Mouse (Mus musculus): Measurements from ENCODE around the gene Aup1.

Aup1 gene

GRCm38 (mm10) chr6:83054074-83054851 lies at the start of gene Aup1:
Gene Aup1 (plus strand): TSS chr6:83054521.
- peak; percentile 99 for DNase-seq (ENCODE audit: extremely low spot score)

GRCm38 (mm10) chr6:83004872-83005271 lies 49.4 kb upstream of the Aup1 start:
- no peak for DNase-seq (ENCODE audit: extremely low spot score)

- no peak for DNase-seq (ENCODE audit: extremely low spot score)
Measured at GRCm38 (mm10) chr6:83005444-83006011, 48.8 kb upstream of the Aup1 start.

DNA sequence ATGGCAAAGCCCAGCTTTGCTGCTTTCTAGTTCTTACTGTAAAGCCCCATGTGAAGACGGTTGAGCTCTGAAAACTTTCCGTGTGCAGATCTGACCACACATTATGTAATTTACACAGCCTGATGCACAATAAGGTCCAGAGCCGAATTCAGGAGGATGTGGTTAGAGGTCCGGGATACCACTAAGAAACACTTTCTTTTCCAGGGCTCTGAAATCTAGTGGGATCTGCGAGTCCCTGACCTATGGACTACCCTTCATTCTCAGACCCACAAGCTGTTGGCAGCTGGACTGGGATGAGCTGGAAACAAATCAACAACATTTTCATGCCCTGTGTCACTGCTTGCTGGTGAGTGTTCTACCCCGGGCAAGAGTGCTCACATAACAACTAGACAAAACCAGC lies 48.2 kb upstream of the Aup1 start:
- DNase-seq (ENCODE audit: extremely low spot score): no peak

GRCm38 (mm10) chr6:83008659-83009058 lies 45.7 kb upstream of the Aup1 start:
- DNase-seq (ENCODE audit: extremely low spot score): no peak

- no peak for DNase-seq (ENCODE audit: extremely low spot score)
Measured at GRCm38 (mm10) chr6:83010010-83010409, 44.3 kb upstream of the Aup1 start.

DNA sequence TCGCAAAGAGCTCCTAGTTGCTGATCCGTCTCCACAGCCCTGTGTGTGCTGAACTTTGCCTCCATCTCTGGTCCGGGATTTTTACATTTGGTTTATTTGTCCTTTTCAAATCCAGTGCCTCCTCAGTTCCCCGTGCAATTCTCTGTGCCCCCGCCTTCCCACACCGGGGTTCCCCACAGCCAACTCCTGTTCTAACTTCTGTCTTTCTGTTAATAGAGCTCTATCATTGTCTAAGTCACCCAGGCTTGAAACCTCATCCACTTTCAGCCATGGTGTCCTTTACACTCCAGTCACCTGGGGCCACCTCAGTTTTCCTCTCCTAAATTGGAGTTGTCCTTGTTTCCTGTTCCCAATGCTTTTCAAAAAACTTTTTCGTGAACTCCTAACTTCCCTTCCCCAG lies 43.1 kb upstream of the Aup1 start:
- DNase-seq (ENCODE audit: extremely low spot score): no peak

GRCm38 (mm10) chr6:83011756-83012155 lies 42.6 kb upstream of the Aup1 start:
- DNase-seq (ENCODE audit: extremely low spot score): no peak

DNA sequence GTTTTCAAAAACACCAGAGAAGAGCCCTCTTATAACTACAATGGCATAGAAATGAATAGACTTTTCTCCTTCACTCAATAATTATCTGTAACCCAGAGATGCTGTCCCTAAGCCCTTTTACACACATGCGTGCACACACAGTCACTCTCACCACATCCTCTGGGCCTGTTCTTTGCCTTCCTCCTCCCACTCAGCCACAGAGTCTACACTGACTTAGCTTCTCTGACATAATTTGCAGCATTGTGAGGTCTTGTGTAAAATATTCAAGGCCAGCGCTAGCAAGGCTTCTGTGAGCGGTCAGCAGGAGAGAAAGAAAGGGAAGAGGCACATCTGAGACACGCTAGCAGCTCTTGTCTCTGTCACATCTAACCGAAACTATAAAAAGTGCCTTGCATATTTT lies 40.9 kb upstream of the Aup1 start:
- no peak for DNase-seq (ENCODE audit: extremely low spot score)

DNA sequence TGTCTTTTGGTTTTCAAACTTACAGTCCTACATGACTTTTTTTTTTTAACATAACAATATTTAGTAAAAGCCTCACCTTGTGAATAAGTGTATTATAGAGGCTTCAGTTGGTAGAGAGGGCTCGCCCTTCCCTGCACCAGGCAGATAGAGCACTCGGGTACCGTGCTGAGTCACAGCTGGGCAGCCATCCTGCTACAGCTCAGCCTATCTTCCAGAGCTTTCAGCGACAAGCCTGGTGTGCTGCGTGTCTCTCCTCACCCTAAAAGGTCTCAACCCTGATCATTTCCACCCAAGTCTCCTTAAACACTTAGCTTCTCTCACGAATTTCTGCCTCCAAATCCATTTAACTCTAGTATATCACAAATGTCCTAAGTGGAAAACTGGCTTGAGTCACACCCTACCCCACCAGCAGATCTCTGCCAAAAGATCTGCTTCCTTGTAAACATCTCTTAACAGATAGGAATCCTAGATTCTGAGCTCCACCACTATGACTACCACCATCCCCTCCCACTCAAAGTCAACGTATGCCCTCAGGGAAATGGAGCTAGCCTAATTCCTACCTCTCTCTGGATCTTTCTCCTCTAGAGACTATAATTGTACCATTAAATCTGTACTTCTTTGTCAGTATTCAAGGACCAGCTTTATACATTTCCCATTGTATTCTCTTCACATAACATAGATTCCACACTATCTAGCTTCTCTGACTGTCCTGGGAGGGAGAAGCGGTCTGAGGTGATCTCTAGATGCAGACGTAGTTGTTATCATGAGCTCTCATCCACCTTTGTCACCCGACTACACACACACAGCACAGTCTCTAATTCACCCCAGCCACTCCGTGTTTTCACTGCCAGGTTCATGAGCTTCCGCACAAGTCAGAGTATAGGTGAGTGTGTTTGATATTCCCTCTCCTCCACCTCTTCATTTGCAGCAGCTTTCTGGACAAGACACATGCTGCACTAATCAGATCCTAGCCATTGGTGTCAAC lies 39.5 kb upstream of the Aup1 start:
- no peak for DNase-seq (ENCODE audit: extremely low spot score)

GRCm38 (mm10) chr6:83015749-83016148 lies 38.6 kb upstream of the Aup1 start:
- DNase-seq (ENCODE audit: extremely low spot score): no peak

- no peak for DNase-seq (ENCODE audit: extremely low spot score)
Measured at GRCm38 (mm10) chr6:83017190-83017589, 37.1 kb upstream of the Aup1 start.

DNA sequence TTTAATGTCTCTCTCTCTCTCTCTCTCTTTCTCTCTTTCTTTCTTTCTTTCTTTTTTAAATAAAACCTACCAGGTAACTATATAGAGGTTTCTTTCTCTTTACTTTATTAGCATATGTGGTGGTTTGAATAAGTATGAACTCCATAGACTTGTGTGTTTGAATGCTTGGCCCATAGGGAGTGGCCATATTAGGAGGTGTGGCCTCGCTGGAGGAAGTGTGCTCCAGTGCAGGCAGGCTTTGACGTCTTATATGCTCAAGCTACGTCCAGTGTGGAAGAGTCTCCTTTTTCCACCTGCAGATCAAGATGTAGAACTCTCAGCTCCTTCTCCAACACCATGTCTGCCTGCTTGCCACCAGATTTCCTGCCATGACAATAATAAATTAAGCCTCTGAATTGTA lies 35.3 kb upstream of the Aup1 start:
- DNase-seq (ENCODE audit: extremely low spot score): no peak

DNA sequence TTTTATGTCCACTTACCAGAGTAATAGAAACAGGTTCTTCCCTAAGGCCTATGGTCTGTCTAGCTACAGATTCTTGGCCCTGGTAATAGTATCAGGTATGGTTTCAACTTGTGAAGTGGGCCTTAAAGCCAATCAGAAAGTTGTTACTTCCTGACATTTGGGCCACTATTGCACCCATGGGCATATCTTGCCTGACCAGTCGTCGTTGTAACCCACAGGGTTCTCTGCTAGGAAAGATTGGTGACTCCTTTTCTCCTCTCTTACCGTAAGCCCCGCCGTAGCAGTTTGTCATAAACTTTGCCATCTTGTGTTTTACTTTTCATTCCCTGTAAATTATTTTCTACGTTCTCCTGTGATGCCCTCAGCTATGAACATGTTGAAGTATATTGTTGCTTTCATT lies 34.2 kb upstream of the Aup1 start:
- no peak for DNase-seq (ENCODE audit: extremely low spot score)

- no peak for DNase-seq (ENCODE audit: extremely low spot score)
Measured at GRCm38 (mm10) chr6:83020836-83021593, 33.3 kb upstream of the Aup1 start.

GRCm38 (mm10) chr6:83023008-83023407 lies 31.3 kb upstream of the Aup1 start:
- no peak for DNase-seq (ENCODE audit: extremely low spot score)

DNA sequence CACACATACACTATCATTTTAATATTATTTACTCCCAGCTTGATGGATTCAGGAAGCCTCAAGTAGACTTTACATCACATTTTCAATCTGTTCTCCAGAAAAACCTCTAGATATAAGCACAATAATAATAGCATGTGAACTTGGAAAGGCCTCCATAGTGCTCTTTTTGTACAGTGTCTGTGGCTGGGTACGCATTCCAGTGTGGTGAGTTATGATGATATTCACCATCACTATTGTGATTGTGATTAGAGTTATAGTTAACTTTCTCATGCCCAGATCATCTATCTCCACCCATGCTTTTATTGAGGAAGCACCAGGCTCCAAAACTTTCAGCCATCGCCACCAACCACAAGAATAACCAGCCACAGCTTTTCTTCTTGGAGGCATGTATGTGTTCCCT lies 30.5 kb upstream of the Aup1 start:
- no peak for DNase-seq (ENCODE audit: extremely low spot score)

GRCm38 (mm10) chr6:83024421-83024820 lies 29.9 kb upstream of the Aup1 start:
- no peak for DNase-seq (ENCODE audit: extremely low spot score)

- DNase-seq (ENCODE audit: extremely low spot score): no peak
Measured at GRCm38 (mm10) chr6:83025221-83025620, 29.1 kb upstream of the Aup1 start.

GRCm38 (mm10) chr6:83027293-83027692 lies 27.0 kb upstream of the Aup1 start:
- no peak for DNase-seq (ENCODE audit: extremely low spot score)

DNA sequence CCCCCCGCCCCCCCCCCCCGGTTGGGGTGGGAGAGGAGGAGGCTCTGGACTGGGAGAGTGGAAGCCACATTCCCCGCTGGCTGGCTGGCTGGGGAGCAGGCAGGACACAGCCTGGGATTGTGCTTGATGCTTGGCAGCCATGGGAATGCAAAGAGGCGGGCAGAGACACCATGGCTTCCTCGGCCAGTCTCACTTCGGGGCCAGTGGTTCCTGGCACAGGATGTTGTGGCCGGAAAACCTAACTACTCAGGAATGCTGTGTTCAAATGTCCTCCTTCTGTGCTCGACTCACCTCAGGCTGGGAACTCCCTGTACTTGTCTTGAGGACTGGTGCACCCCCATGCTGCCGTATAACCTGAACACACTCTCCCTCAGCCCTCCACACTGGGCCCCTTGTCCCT lies 26.6 kb upstream of the Aup1 start:
- no peak for DNase-seq (ENCODE audit: extremely low spot score)

GRCm38 (mm10) chr6:83029777-83030176 lies 24.5 kb upstream of the Aup1 start:
- DNase-seq (ENCODE audit: extremely low spot score): no peak
